ENCODE assay signal across 9 mouse cellular contexts in genomic region chr9:87425201-87425600, GRCm38 (mm10).
DNase-seq lines count a peak whose midpoint lies in the region; ATAC-seq and TF ChIP-seq lines count a peak whose summit lies in the region.
"Had no signal": no experiment of that assay in that cellular context is flagged by ENCODE, and none has a peak within 500 bp of the region (broad histone marks: within the 10 kb centered on the region; RNA-seq: fewer than 3 reads in every experiment).

No protein-coding gene starts in this region.

- no peaks in the 10 kb centered on the region for H3K36me3 ChIP-seq in lung, postnatal 0 days (ENCODE audit: insufficient read depth, low read length)
- H3K36me3 ChIP-seq in embryonic facial prominence, embryonic 14.5 days (ENCODE audit: control insufficient read depth, insufficient read depth, low read length) = no peaks in the 10 kb centered on the region
- no peaks in the 10 kb centered on the region for H3K36me3 ChIP-seq in midbrain, postnatal 0 days (ENCODE audit: insufficient read depth, low read length)

- no peak for TF ChIP-seq EP300 in lung, postnatal 0 days (IDR thresholded peaks at IDR 0.05)

- H3K27me3 ChIP-seq in lung, postnatal 0 days (replicated peaks; ENCODE audit: insufficient read depth, low read length) = no peaks in the 10 kb centered on the region
- H3K27me3 ChIP-seq in embryonic facial prominence, embryonic 14.5 days (replicated peaks; ENCODE audit: control insufficient read depth, insufficient read depth, low read length) = peaks cover 5% of the 10 kb centered on the region
- H3K27me3 ChIP-seq in midbrain, postnatal 0 days (ENCODE audit: insufficient read depth, low read length) = no peaks in the 10 kb centered on the region

- peak; percentile 69 for TF ChIP-seq CTCF in lung, postnatal 0 days (IDR thresholded peaks at IDR 0.05)
- peak; percentile 68 for TF ChIP-seq CTCF in midbrain, postnatal 0 days (IDR thresholded peaks at IDR 0.05)

- no peak overlapping the region for H3K27ac ChIP-seq in lung, postnatal 0 days (ENCODE audit: low read length)
- no peak overlapping the region for H3K27ac ChIP-seq in embryonic facial prominence, embryonic 14.5 days (replicated peaks; ENCODE audit: low read depth, low read length)
- no peak overlapping the region for H3K27ac ChIP-seq in midbrain, postnatal 0 days (ENCODE audit: low read depth, low read length)

- 48% methylated on average over 4 of the region's 4 CpGs for WGBS in lung, postnatal 0 days
- 56% methylated on average over 4 of the region's 4 CpGs for WGBS in embryonic facial prominence, embryonic 14.5 days
- WGBS in midbrain, postnatal 0 days = 76% methylated on average over 4 of the region's 4 CpGs

- H3K9me3 ChIP-seq in lung, postnatal 0 days (ENCODE audit: low read length) = no peaks in the 10 kb centered on the region
- H3K9me3 ChIP-seq in embryonic facial prominence, embryonic 14.5 days (ENCODE audit: control insufficient read depth, low read length) = no peaks in the 10 kb centered on the region
- H3K9me3 ChIP-seq in midbrain, postnatal 0 days (ENCODE audit: low read length) = no peaks in the 10 kb centered on the region

- H3K4me2 ChIP-seq in lung, postnatal 0 days (replicated peaks; ENCODE audit: low read depth, low read length) = no peak overlapping the region
- H3K4me2 ChIP-seq in embryonic facial prominence, embryonic 14.5 days (ENCODE audit: low read depth, low read length) = no peak overlapping the region
- H3K4me2 ChIP-seq in midbrain, postnatal 0 days (ENCODE audit: low read depth, low read length, poor library complexity, severe bottlenecking) = no peak overlapping the region

- DNase-seq in frontal cortex, postnatal 36 days (ENCODE audit: low spot score in 2 of 2) = peak; percentile 14 to 35
- DNase-seq in lung, postnatal 0 days (ENCODE audit: low spot score) = peak; percentile 32
- DNase-seq in lung, postnatal 25 days (ENCODE audit: low spot score) = no peak
- DNase-seq in MN1 (ENCODE audit: low spot score) = peak; percentile 7
- peak; percentile 35 for DNase-seq in embryonic facial prominence, embryonic 14.5 days (ENCODE audit: low spot score)
- peak; percentile 57 for DNase-seq in midbrain, postnatal 0 days (ENCODE audit: low spot score)
- no peak for DNase-seq in natural killer cell, adult 2 months (ENCODE audit: low spot score in 2 of 2)

- ATAC-seq in frontal cortex, adult (ENCODE audit: low TSS enrichment) = no peak
- ATAC-seq in lung, postnatal 0 days = no peak
- ATAC-seq in embryonic facial prominence, embryonic 14.5 days (ENCODE audit: low read depth) = no peak
- ATAC-seq in midbrain, postnatal 0 days (ENCODE audit: low FRiP score) = no peak

- no peak overlapping the region for H3K9ac ChIP-seq in lung, postnatal 0 days (replicated peaks; ENCODE audit: low read depth)
- H3K9ac ChIP-seq in embryonic facial prominence, embryonic 14.5 days (ENCODE audit: low read depth, low read length) = no peak overlapping the region
- H3K9ac ChIP-seq in midbrain, postnatal 0 days (replicated peaks; ENCODE audit: low read length, poor library complexity, severe bottlenecking) = no peak overlapping the region

- no peak overlapping the region for H3K4me3 ChIP-seq in lung, postnatal 0 days (ENCODE audit: low read depth, low read length)
- no peak overlapping the region for H3K4me3 ChIP-seq in embryonic facial prominence, embryonic 14.5 days (ENCODE audit: low read depth, low read length)
- no peak overlapping the region for H3K4me3 ChIP-seq in midbrain, postnatal 0 days (ENCODE audit: low read depth, low read length)
- H3K4me3 ChIP-seq: myocyte had no signal

- H3K4me1 ChIP-seq in lung, postnatal 0 days (ENCODE audit: insufficient read depth, low read depth, low read length) = no peaks in the 10 kb centered on the region
- peaks cover 10% of the 10 kb centered on the region for H3K4me1 ChIP-seq in embryonic facial prominence, embryonic 14.5 days (ENCODE audit: control insufficient read depth, insufficient read depth, low read length)
- no peaks in the 10 kb centered on the region for H3K4me1 ChIP-seq in midbrain, postnatal 0 days (ENCODE audit: insufficient read depth, low read length)

Comparison
In these comparisons a context has a peak if more than half of its experiments do, and no peak if none do; other contexts are left out.
1. DNase-seq: peak in frontal cortex, postnatal 36 days (2 of 2), lung, postnatal 0 days (single experiment), MN1 (single experiment), embryonic facial prominence, embryonic 14.5 days (single experiment) and midbrain, postnatal 0 days (single experiment); none in lung, postnatal 25 days (single experiment) and natural killer cell, adult 2 months (0 of 2).